ENCODE assay signal across 9 mouse cellular contexts in the genomic region with DNA sequence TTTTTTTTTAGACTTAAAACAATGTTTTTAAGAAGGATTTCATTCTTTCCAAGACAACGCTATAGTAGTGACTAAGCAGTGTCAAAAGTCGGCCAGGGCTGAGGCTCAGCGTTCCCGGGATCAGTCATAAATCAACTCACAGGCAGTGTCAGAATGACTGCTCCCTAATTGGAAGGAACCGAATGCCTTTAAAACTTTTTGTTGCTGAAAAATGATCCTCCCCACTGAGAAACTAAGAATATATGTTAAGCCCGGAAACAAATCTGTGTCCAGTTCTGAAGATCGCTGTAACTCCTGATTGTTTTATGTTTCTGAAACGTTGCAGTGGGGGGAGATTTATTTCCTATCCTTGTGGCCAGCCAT.
DNase-seq lines count a peak whose midpoint lies in the region; ATAC-seq and TF ChIP-seq lines count a peak whose summit lies in the region.
"Had no signal": no experiment of that assay in that cellular context is flagged by ENCODE, and none has a peak within 500 bp of the region (broad histone marks: within the 10 kb centered on the region; RNA-seq: fewer than 3 reads in every experiment).

No protein-coding gene starts in this region.

- H3K36me3 ChIP-seq in lung, embryonic 15.5 days, result no peaks in the 10 kb centered on the region
- no peaks in the 10 kb centered on the region for H3K36me3 ChIP-seq in stomach, postnatal 0 days (ENCODE audit: control insufficient read depth, insufficient read depth, low read length)
- H3K36me3 ChIP-seq in midbrain, embryonic 15.5 days (replicated peaks), result no peaks in the 10 kb centered on the region

- 16% methylated on average over 8 of the region's 8 CpGs for WGBS in lung, embryonic 15.5 days
- 16% methylated on average over 8 of the region's 8 CpGs for WGBS in stomach, postnatal 0 days
- 58% methylated on average over 8 of the region's 8 CpGs for WGBS in midbrain, embryonic 15.5 days

- no peak overlapping the region; the same call in 1 of the 2 replicates for H3K4me3 ChIP-seq in lung, embryonic 15.5 days
- no peak overlapping the region for H3K4me3 ChIP-seq in stomach, postnatal 0 days (ENCODE audit: low read depth, low read length)
- no peak overlapping the region for H3K4me3 ChIP-seq in midbrain, embryonic 15.5 days
- H3K4me3 ChIP-seq: heart, adult 2 months; midbrain, embryonic 13.5 days had no signal

- TF ChIP-seq CTCF in stomach, postnatal 0 days (IDR thresholded peaks at IDR 0.05; ENCODE audit: low read depth), result no peak

- H3K9me3 ChIP-seq in lung, embryonic 15.5 days, result no peaks in the 10 kb centered on the region
- no peaks in the 10 kb centered on the region for H3K9me3 ChIP-seq in stomach, postnatal 0 days (ENCODE audit: control insufficient read depth, low read length)
- H3K9me3 ChIP-seq in midbrain, embryonic 15.5 days, result no peaks in the 10 kb centered on the region
- H3K9me3 ChIP-seq: midbrain, embryonic 13.5 days had no signal

- no peak for DNase-seq in lung, postnatal 10 days
- peak; percentile 74 for DNase-seq in embryo, embryonic 11 days
- DNase-seq in kidney, postnatal 36 days, result peak; percentile 40 to 44
- no peak for DNase-seq in stomach, postnatal 0 days (ENCODE audit: low spot score)
- no peak for DNase-seq in ovary, postnatal 10 days (ENCODE audit: low spot score)
- DNase-seq: heart, adult 2 months had no signal

- no peaks in the 10 kb centered on the region for H3K27me3 ChIP-seq in lung, embryonic 15.5 days
- no peaks in the 10 kb centered on the region for H3K27me3 ChIP-seq in stomach, postnatal 0 days (ENCODE audit: control insufficient read depth, insufficient read depth, low read length)
- H3K27me3 ChIP-seq in midbrain, embryonic 15.5 days (replicated peaks), result no peaks in the 10 kb centered on the region

- H3K4me2 ChIP-seq in lung, embryonic 15.5 days, result peak overlapping the region; percentile 43
- H3K4me2 ChIP-seq in stomach, postnatal 0 days (replicated peaks; ENCODE audit: low read depth), result peak overlapping the region; percentile 8; the same call in 1 of the 2 replicates
- H3K4me2 ChIP-seq in midbrain, embryonic 15.5 days, result no peak overlapping the region
- H3K4me2 ChIP-seq: midbrain, embryonic 13.5 days had no signal

- no peak for TF ChIP-seq EP300 in stomach, postnatal 0 days (optimal IDR thresholded peaks at IDR 0.05)

- ATAC-seq in lung, embryonic 15.5 days (ENCODE audit: borderline replicate concordance, extremely low read depth, low FRiP score, low TSS enrichment), result no peak; the same call in 1 of the 2 replicates
- no peak for ATAC-seq in stomach, postnatal 0 days (ENCODE audit: low FRiP score, low TSS enrichment)
- no peak for ATAC-seq in midbrain, embryonic 15.5 days (replicated peaks)
- ATAC-seq: midbrain, embryonic 13.5 days had no signal

- peaks cover 15% of the 10 kb centered on the region for H3K4me1 ChIP-seq in lung, embryonic 15.5 days
- peaks cover 3% of the 10 kb centered on the region for H3K4me1 ChIP-seq in stomach, postnatal 0 days (replicated peaks; ENCODE audit: control insufficient read depth, insufficient read depth)
- H3K4me1 ChIP-seq in midbrain, embryonic 15.5 days, result no peaks in the 10 kb centered on the region

- H3K9ac ChIP-seq in lung, embryonic 15.5 days, result no peak overlapping the region
- H3K9ac ChIP-seq in stomach, postnatal 0 days (ENCODE audit: low read length), result no peak overlapping the region
- H3K9ac ChIP-seq in midbrain, embryonic 15.5 days, result no peak overlapping the region
- H3K9ac ChIP-seq: midbrain, embryonic 13.5 days had no signal

- H3K27ac ChIP-seq in lung, embryonic 15.5 days, result no peak overlapping the region
- no peak overlapping the region for H3K27ac ChIP-seq in stomach, postnatal 0 days (replicated peaks)
- no peak overlapping the region for H3K27ac ChIP-seq in midbrain, embryonic 15.5 days
- H3K27ac ChIP-seq: heart, adult 2 months; midbrain, embryonic 13.5 days had no signal

Comparison
In these comparisons a context has a peak if more than half of its experiments do, and no peak if none do; other contexts are left out.
1. DNase-seq: peak in embryo, embryonic 11 days (single experiment) and kidney, postnatal 36 days (2 of 2); none in lung, postnatal 10 days (single experiment), stomach, postnatal 0 days (single experiment) and ovary, postnatal 10 days (single experiment).